Mouse (Mus musculus): ENCODE data around the gene Eid2b. TPM values are rescaled to one million over a fixed set of nuclear protein-coding genes. Genes with fewer than 3 reads are reported as not detected.

Gene Eid2b
- polyA plus RNA-seq, 1 experiment from 2014 or later: 35.2 TPM

- no peaks in the 10 kb centered on the region for H3K27me3 ChIP-seq (ENCODE audit: control insufficient read depth, insufficient read depth, low read length)
- H3K4me2 ChIP-seq (replicated peaks): peak within 1 kb of the TSS; percentile 68
- ATAC-seq (ENCODE audit: low FRiP score): peak; percentile 91
- no peaks in the 10 kb centered on the region for H3K9me3 ChIP-seq (ENCODE audit: control insufficient read depth, low read length)
- H3K4me3 ChIP-seq (replicated peaks; ENCODE audit: low read length): peak within 1 kb of the TSS; percentile 88
- H3K36me3 ChIP-seq (replicated peaks; ENCODE audit: control insufficient read depth, insufficient read depth): peaks cover 11% of the 10 kb centered on the region
- DNase-seq (ENCODE audit: low spot score): peak; percentile 96
- H3K27ac ChIP-seq: peak within 1 kb of the TSS; percentile 92
- H3K4me1 ChIP-seq (replicated peaks; ENCODE audit: control insufficient read depth, insufficient read depth, low read length): peaks cover 10% of the 10 kb centered on the region; the same call in 1 of the 2 replicates
- peak within 1 kb of the TSS; percentile 98 for H3K9ac ChIP-seq
- WGBS: 8% methylated on average over 51 of the region's 57 CpGs
Measured at GRCm38 (mm10) chr7:28267129-28268041, 10.2 kb upstream of the Eid2b start, which contains the start of gene Eid2. Gene Eid2 (plus strand): TSS chr7:28267881.

- ATAC-seq (ENCODE audit: low FRiP score) (peak; percentile 71), DNase-seq (ENCODE audit: low spot score) (peak; percentile 42)
- H3K9me3 ChIP-seq (ENCODE audit: control insufficient read depth, low read length): no peaks in the 10 kb centered on the region
- H3K9ac ChIP-seq: peak overlapping the region; percentile 98
- H3K27me3 ChIP-seq (ENCODE audit: control insufficient read depth, insufficient read depth, low read length): no peaks in the 10 kb centered on the region
- peak overlapping the region; percentile 68 for H3K4me2 ChIP-seq (replicated peaks)
- peak overlapping the region; percentile 92 for H3K27ac ChIP-seq
- WGBS: under 1% methylated on average over 60 of the region's 62 CpGs
- peaks cover 18% of the 10 kb centered on the region for H3K36me3 ChIP-seq (replicated peaks; ENCODE audit: control insufficient read depth, insufficient read depth)
- H3K4me1 ChIP-seq (replicated peaks; ENCODE audit: control insufficient read depth, insufficient read depth, low read length): peaks cover 10% of the 10 kb centered on the region; the same call in 1 of the 2 replicates
- peak overlapping the region; percentile 88 for H3K4me3 ChIP-seq (replicated peaks; ENCODE audit: low read length)
Measured at GRCm38 (mm10) chr7:28268042-28268531, 9.5 kb upstream of the Eid2b start.

- H3K27ac ChIP-seq: peak overlapping the region; percentile 92
Measured at GRCm38 (mm10) chr7:28268576-28268975, 9.0 kb upstream of the Eid2b start.

GRCm38 (mm10) chr7:28269355-28269754 is 8.2 kb upstream of the Eid2b start:
- Histone ChIP-seq H3K9me3 (ENCODE audit: control insufficient read depth, low read length) (no peaks in the 10 kb centered on the region), H3K4me2 (replicated peaks) (peak overlapping the region; percentile 68), H3K27ac (no peak overlapping the region), H3K9ac (no peak overlapping the region), H3K4me3 (replicated peaks; ENCODE audit: low read length) (peak overlapping the region; percentile 88), H3K36me3 (replicated peaks; ENCODE audit: control insufficient read depth, insufficient read depth) (peaks cover 27% of the 10 kb centered on the region), H3K27me3 (ENCODE audit: control insufficient read depth, insufficient read depth, low read length) (no peaks in the 10 kb centered on the region), H3K4me1 (replicated peaks; ENCODE audit: control insufficient read depth, insufficient read depth, low read length) (peaks cover 10% of the 10 kb centered on the region; the same call in 1 of the 2 replicates)
- WGBS: 89% methylated on average over 12 of the region's 12 CpGs
- DNase-seq (ENCODE audit: low spot score) (no peak), ATAC-seq (ENCODE audit: low FRiP score) (no peak)

More at GRCm38 (mm10) chr7:28268576-28268975, 9.0 kb upstream of the Eid2b start:
- H3K27me3 ChIP-seq (ENCODE audit: control insufficient read depth, insufficient read depth, low read length): no peaks in the 10 kb centered on the region
- H3K4me2 ChIP-seq (replicated peaks): peak overlapping the region; percentile 68
- DNase-seq (ENCODE audit: low spot score): no peak
- peaks cover 10% of the 10 kb centered on the region; the same call in 1 of the 2 replicates for H3K4me1 ChIP-seq (replicated peaks; ENCODE audit: control insufficient read depth, insufficient read depth, low read length)
- H3K9me3 ChIP-seq (ENCODE audit: control insufficient read depth, low read length): no peaks in the 10 kb centered on the region
- 30% methylated on average over 16 of the region's 16 CpGs for WGBS
- ATAC-seq (ENCODE audit: low FRiP score): no peak
- H3K36me3 ChIP-seq (replicated peaks; ENCODE audit: control insufficient read depth, insufficient read depth): peaks cover 23% of the 10 kb centered on the region
- peak overlapping the region; percentile 98 for H3K9ac ChIP-seq
- H3K4me3 ChIP-seq (replicated peaks; ENCODE audit: low read length): peak overlapping the region; percentile 88

- Histone ChIP-seq H3K9ac (no peak overlapping the region), H3K4me3 (replicated peaks; ENCODE audit: low read length) (no peak overlapping the region), H3K27ac (no peak overlapping the region), H3K4me1 (replicated peaks; ENCODE audit: control insufficient read depth, insufficient read depth, low read length) (peaks cover 10% of the 10 kb centered on the region; the same call in 1 of the 2 replicates), H3K9me3 (ENCODE audit: control insufficient read depth, low read length) (no peaks in the 10 kb centered on the region), H3K27me3 (ENCODE audit: control insufficient read depth, insufficient read depth, low read length) (no peaks in the 10 kb centered on the region), H3K4me2 (replicated peaks) (no peak overlapping the region), H3K36me3 (replicated peaks; ENCODE audit: control insufficient read depth, insufficient read depth) (peaks cover 27% of the 10 kb centered on the region)
- DNase-seq (ENCODE audit: low spot score) (no peak), ATAC-seq (ENCODE audit: low FRiP score) (no peak)
- WGBS: 73% methylated on average over 3 of the region's 3 CpGs
Measured at GRCm38 (mm10) chr7:28271761-28272160, 5.8 kb upstream of the Eid2b start.

GRCm38 (mm10) chr7:28277237-28277614 is 313 bp upstream of the Eid2b start:
- ATAC-seq (ENCODE audit: low FRiP score): no peak
- Histone ChIP-seq H3K36me3 (replicated peaks; ENCODE audit: control insufficient read depth, insufficient read depth) (peaks cover 17% of the 10 kb centered on the region), H3K27me3 (ENCODE audit: control insufficient read depth, insufficient read depth, low read length) (no peaks in the 10 kb centered on the region), H3K27ac (no peak overlapping the region), H3K4me3 (replicated peaks; ENCODE audit: low read length) (peak overlapping the region; percentile 73; the same call in 1 of the 2 replicates), H3K4me2 (replicated peaks) (no peak overlapping the region), H3K9ac (no peak overlapping the region), H3K4me1 (replicated peaks; ENCODE audit: control insufficient read depth, insufficient read depth, low read length) (peaks cover 18% of the 10 kb centered on the region), H3K9me3 (ENCODE audit: control insufficient read depth, low read length) (no peaks in the 10 kb centered on the region)
- DNase-seq (ENCODE audit: low spot score): no peak
- 55% methylated on average over 8 of the region's 8 CpGs for whole genome bisulfite sequencing

GRCm38 (mm10) chr7:28278279-28278652 is 727 bp downstream of the Eid2b start:
- Histone ChIP-seq H3K36me3 (replicated peaks; ENCODE audit: control insufficient read depth, insufficient read depth) (peaks cover 7% of the 10 kb centered on the region), H3K4me1 (replicated peaks; ENCODE audit: control insufficient read depth, insufficient read depth, low read length) (peaks cover 18% of the 10 kb centered on the region), H3K9me3 (ENCODE audit: control insufficient read depth, low read length) (no peaks in the 10 kb centered on the region), H3K4me2 (replicated peaks) (peak overlapping the region; percentile 87), H3K27me3 (ENCODE audit: control insufficient read depth, insufficient read depth, low read length) (no peaks in the 10 kb centered on the region), H3K9ac (peak overlapping the region; percentile 93), H3K4me3 (replicated peaks; ENCODE audit: low read length) (peak overlapping the region; percentile 73), H3K27ac (peak overlapping the region; percentile 87)
- WGBS: 84% methylated on average over 7 of the region's 7 CpGs
- ATAC-seq (ENCODE audit: low FRiP score): no peak
- DNase-seq (ENCODE audit: low spot score): no peak

GRCm38 (mm10) chr7:28280630-28281029 is 3.1 kb downstream of the Eid2b start:
- WGBS: 76% methylated on average over 7 of the region's 7 CpGs
- no peaks in the 10 kb centered on the region for H3K9me3 ChIP-seq (ENCODE audit: control insufficient read depth, low read length)
- H3K4me1 ChIP-seq (replicated peaks; ENCODE audit: control insufficient read depth, insufficient read depth, low read length): peaks cover 18% of the 10 kb centered on the region
- no peak overlapping the region for H3K4me3 ChIP-seq (replicated peaks; ENCODE audit: low read length)
- no peak overlapping the region for H3K9ac ChIP-seq
- H3K36me3 ChIP-seq (replicated peaks; ENCODE audit: control insufficient read depth, insufficient read depth): no peaks in the 10 kb centered on the region
- DNase-seq (ENCODE audit: low spot score) (no peak), ATAC-seq (ENCODE audit: low FRiP score) (no peak)
- H3K27ac ChIP-seq: no peak overlapping the region
- no peak overlapping the region for H3K4me2 ChIP-seq (replicated peaks)
- H3K27me3 ChIP-seq (ENCODE audit: control insufficient read depth, insufficient read depth, low read length): no peaks in the 10 kb centered on the region

GRCm38 (mm10) chr7:28290165-28290564 is 12.6 kb downstream of the Eid2b start:
- Histone ChIP-seq H3K4me2 (replicated peaks) (peak overlapping the region; percentile 46), H3K9ac (peak overlapping the region; percentile 42; the same call in 1 of the 2 replicates), H3K27me3 (ENCODE audit: control insufficient read depth, insufficient read depth, low read length) (peaks cover 38% of the 10 kb centered on the region; the same call in 1 of the 2 replicates), H3K9me3 (ENCODE audit: control insufficient read depth, low read length) (no peaks in the 10 kb centered on the region), H3K4me1 (replicated peaks; ENCODE audit: control insufficient read depth, insufficient read depth, low read length) (peaks cover 9% of the 10 kb centered on the region; the same call in 1 of the 2 replicates), H3K27ac (no peak overlapping the region), H3K4me3 (replicated peaks; ENCODE audit: low read length) (peak overlapping the region; percentile 19), H3K36me3 (replicated peaks; ENCODE audit: control insufficient read depth, insufficient read depth) (no peaks in the 10 kb centered on the region)
- 1% methylated on average over 17 of the region's 18 CpGs for WGBS
- no peak for DNase-seq (ENCODE audit: low spot score)
- no peak for ATAC-seq (ENCODE audit: low FRiP score)
